Mouse (Mus musculus): Measurements from ENCODE around the gene Itm2b. TPM values are rescaled to one million over a fixed set of nuclear protein-coding genes. Genes with fewer than 3 reads are reported as not detected.
A peak's percentile ranks its signal among the peaks of the same experiment; 100 is the strongest.

Gene Itm2b
- polyA plus RNA-seq, 1 experiment from 2014 or later = 754 TPM

GRCm38 (mm10) chr14:73369634-73370033, 15.5 kb downstream of the Itm2b start:
- no peak for DNase-seq (ENCODE audit: low spot score)
- H3K4me2 ChIP-seq (ENCODE audit: low read length) = no peak overlapping the region
- H3K36me3 ChIP-seq (ENCODE audit: control insufficient read depth, insufficient read depth, low read length) = peaks cover 54% of the 10 kb centered on the region
- no peak for ATAC-seq
- H3K27ac ChIP-seq (ENCODE audit: low read depth, low read length) = no peak overlapping the region
- no peak overlapping the region for H3K4me3 ChIP-seq (ENCODE audit: low read depth, low read length)
- WGBS = 91% methylated on average over 4 of the region's 4 CpGs
- no peaks in the 10 kb centered on the region for H3K9me3 ChIP-seq (replicated peaks; ENCODE audit: control insufficient read depth, low read length)
- no peak overlapping the region for H3K9ac ChIP-seq (ENCODE audit: low read length)
- no peaks in the 10 kb centered on the region for H3K27me3 ChIP-seq (replicated peaks; ENCODE audit: control insufficient read depth, insufficient read depth, low read length)
- H3K4me1 ChIP-seq (ENCODE audit: control insufficient read depth, insufficient read depth, low read length) = no peaks in the 10 kb centered on the region

GRCm38 (mm10) chr14:73368966-73369365, 16.1 kb downstream of the Itm2b start:
- no peak for DNase-seq (ENCODE audit: low spot score)
- Histone ChIP-seq H3K4me3 (ENCODE audit: low read depth, low read length) (no peak overlapping the region), H3K36me3 (ENCODE audit: control insufficient read depth, insufficient read depth, low read length) (peaks cover 61% of the 10 kb centered on the region), H3K4me1 (ENCODE audit: control insufficient read depth, insufficient read depth, low read length) (no peaks in the 10 kb centered on the region), H3K27ac (ENCODE audit: low read depth, low read length) (no peak overlapping the region), H3K27me3 (replicated peaks; ENCODE audit: control insufficient read depth, insufficient read depth, low read length) (no peaks in the 10 kb centered on the region), H3K9ac (ENCODE audit: low read length) (no peak overlapping the region), H3K9me3 (replicated peaks; ENCODE audit: control insufficient read depth, low read length) (no peaks in the 10 kb centered on the region), H3K4me2 (ENCODE audit: low read length) (no peak overlapping the region)
- WGBS = 91% methylated on average over 13 of the region's 13 CpGs
- no peak for ATAC-seq

- Histone ChIP-seq H3K9me3 (replicated peaks; ENCODE audit: control insufficient read depth, low read length) (no peaks in the 10 kb centered on the region), H3K4me3 (ENCODE audit: low read depth, low read length) (no peak overlapping the region), H3K4me1 (ENCODE audit: control insufficient read depth, insufficient read depth, low read length) (no peaks in the 10 kb centered on the region), H3K27ac (ENCODE audit: low read depth, low read length) (no peak overlapping the region), H3K4me2 (ENCODE audit: low read length) (no peak overlapping the region), H3K9ac (ENCODE audit: low read length) (no peak overlapping the region), H3K27me3 (replicated peaks; ENCODE audit: control insufficient read depth, insufficient read depth, low read length) (no peaks in the 10 kb centered on the region), H3K36me3 (ENCODE audit: control insufficient read depth, insufficient read depth, low read length) (peaks cover 62% of the 10 kb centered on the region)
- no peak for ATAC-seq
- 97% methylated on average over 13 of the region's 13 CpGs for WGBS
- DNase-seq (ENCODE audit: low spot score) = no peak
Observed at GRCm38 (mm10) chr14:73368221-73368620, 16.9 kb downstream of the Itm2b start.

GRCm38 (mm10) chr14:73366278-73366677, 18.8 kb downstream of the Itm2b start:
- H3K27ac ChIP-seq (ENCODE audit: low read depth, low read length) = no peak overlapping the region
- no peak overlapping the region for H3K4me2 ChIP-seq (ENCODE audit: low read length)
- 61% methylated on average over 11 of the region's 11 CpGs for WGBS
- H3K9ac ChIP-seq (ENCODE audit: low read length) = no peak overlapping the region
- peak; percentile 35 for DNase-seq (ENCODE audit: low spot score)
- ATAC-seq = peak; percentile 20; the same call in 1 of the 2 replicates
- peaks cover 79% of the 10 kb centered on the region for H3K36me3 ChIP-seq (ENCODE audit: control insufficient read depth, insufficient read depth, low read length)
- no peaks in the 10 kb centered on the region for H3K9me3 ChIP-seq (replicated peaks; ENCODE audit: control insufficient read depth, low read length)
- no peaks in the 10 kb centered on the region for H3K4me1 ChIP-seq (ENCODE audit: control insufficient read depth, insufficient read depth, low read length)
- no peak overlapping the region for H3K4me3 ChIP-seq (ENCODE audit: low read depth, low read length)
- H3K27me3 ChIP-seq (replicated peaks; ENCODE audit: control insufficient read depth, insufficient read depth, low read length) = no peaks in the 10 kb centered on the region

GRCm38 (mm10) chr14:73363782-73364181, 21.3 kb downstream of the Itm2b start:
- Histone ChIP-seq H3K9me3 (replicated peaks; ENCODE audit: control insufficient read depth, low read length) (no peaks in the 10 kb centered on the region), H3K4me1 (ENCODE audit: control insufficient read depth, insufficient read depth, low read length) (no peaks in the 10 kb centered on the region), H3K9ac (ENCODE audit: low read length) (no peak overlapping the region), H3K27me3 (replicated peaks; ENCODE audit: control insufficient read depth, insufficient read depth, low read length) (no peaks in the 10 kb centered on the region), H3K36me3 (ENCODE audit: control insufficient read depth, insufficient read depth, low read length) (peaks cover 94% of the 10 kb centered on the region), H3K27ac (ENCODE audit: low read depth, low read length) (no peak overlapping the region), H3K4me3 (ENCODE audit: low read depth, low read length) (no peak overlapping the region), H3K4me2 (ENCODE audit: low read length) (no peak overlapping the region)
- no peak for DNase-seq (ENCODE audit: low spot score)
- 96% methylated on average over 11 of the region's 11 CpGs for WGBS
- ATAC-seq = no peak

- H3K9me3 ChIP-seq (replicated peaks; ENCODE audit: control insufficient read depth, low read length) = no peaks in the 10 kb centered on the region
- no peaks in the 10 kb centered on the region for H3K27me3 ChIP-seq (replicated peaks; ENCODE audit: control insufficient read depth, insufficient read depth, low read length)
- H3K9ac ChIP-seq (ENCODE audit: low read length) = no peak overlapping the region
- no peak for DNase-seq (ENCODE audit: low spot score)
- H3K27ac ChIP-seq (ENCODE audit: low read depth, low read length) = no peak overlapping the region
- peaks cover 32% of the 10 kb centered on the region for H3K36me3 ChIP-seq (ENCODE audit: control insufficient read depth, insufficient read depth, low read length)
- WGBS = 93% methylated on average over 8 of the region's 8 CpGs
- H3K4me2 ChIP-seq (ENCODE audit: low read length) = no peak overlapping the region
- no peak for ATAC-seq
- H3K4me1 ChIP-seq (ENCODE audit: control insufficient read depth, insufficient read depth, low read length) = no peaks in the 10 kb centered on the region
- no peak overlapping the region for H3K4me3 ChIP-seq (ENCODE audit: low read depth, low read length)
Observed at GRCm38 (mm10) chr14:73354700-73355099, 30.4 kb downstream of the Itm2b start.

DNA sequence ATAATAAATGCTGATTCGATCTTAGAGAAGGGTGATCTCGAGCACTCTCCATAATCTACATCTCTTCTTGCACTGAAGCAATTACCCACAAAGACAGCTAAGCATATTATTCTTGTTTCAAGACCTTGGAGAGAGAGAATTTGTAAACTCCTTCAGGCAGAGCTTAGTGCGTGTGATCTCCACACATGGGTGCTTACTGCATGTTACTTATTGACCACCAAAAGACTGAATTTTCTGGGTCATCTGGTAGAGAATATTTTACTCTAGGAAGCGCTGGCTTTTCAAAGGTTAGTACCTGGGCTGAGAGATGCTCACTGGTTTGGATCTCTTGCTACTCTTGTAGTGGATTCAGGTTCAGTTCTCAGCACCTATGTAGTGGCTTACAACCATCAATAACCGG, 34.0 kb downstream of the Itm2b start:
- no peak overlapping the region for H3K9ac ChIP-seq (ENCODE audit: low read length)
- no peak for DNase-seq (ENCODE audit: low spot score)
- peaks cover 7% of the 10 kb centered on the region; the same call in 1 of the 2 replicates for H3K36me3 ChIP-seq (ENCODE audit: control insufficient read depth, insufficient read depth, low read length)
- no peak overlapping the region for H3K27ac ChIP-seq (ENCODE audit: low read depth, low read length)
- WGBS = 95% methylated on average over 5 of the region's 5 CpGs
- no peak for ATAC-seq
- H3K4me3 ChIP-seq (ENCODE audit: low read depth, low read length) = no peak overlapping the region
- no peak overlapping the region for H3K4me2 ChIP-seq (ENCODE audit: low read length)
- no peaks in the 10 kb centered on the region for H3K4me1 ChIP-seq (ENCODE audit: control insufficient read depth, insufficient read depth, low read length)
- H3K27me3 ChIP-seq (replicated peaks; ENCODE audit: control insufficient read depth, insufficient read depth, low read length) = no peaks in the 10 kb centered on the region
- H3K9me3 ChIP-seq (replicated peaks; ENCODE audit: control insufficient read depth, low read length) = no peaks in the 10 kb centered on the region

DNA sequence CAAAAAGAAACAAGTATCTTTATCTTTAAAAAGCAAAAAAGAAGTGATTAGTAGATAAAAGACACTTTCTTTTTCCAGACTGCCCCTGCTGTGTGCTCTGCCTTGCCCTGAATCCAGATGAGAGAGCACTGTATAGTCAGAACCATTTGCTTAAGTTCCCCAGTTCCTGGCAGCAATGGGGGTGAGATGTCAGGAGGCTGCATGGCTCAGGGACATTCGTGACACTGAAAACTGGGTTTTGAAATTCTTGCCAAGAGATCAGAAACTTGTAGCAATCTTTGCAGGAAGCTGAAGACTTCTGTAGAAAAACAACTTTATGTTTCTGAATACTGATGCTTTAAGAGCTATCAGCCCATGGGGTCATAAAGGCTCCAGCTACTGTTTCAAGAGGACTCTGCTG, 35.1 kb downstream of the Itm2b start:
- H3K36me3 ChIP-seq (ENCODE audit: control insufficient read depth, insufficient read depth, low read length) = peaks cover 5% of the 10 kb centered on the region; the same call in 1 of the 2 replicates
- no peak overlapping the region for H3K9ac ChIP-seq (ENCODE audit: low read length)
- no peak overlapping the region for H3K4me2 ChIP-seq (ENCODE audit: low read length)
- no peaks in the 10 kb centered on the region for H3K9me3 ChIP-seq (replicated peaks; ENCODE audit: control insufficient read depth, low read length)
- no peak overlapping the region for H3K27ac ChIP-seq (ENCODE audit: low read depth, low read length)
- WGBS = 32% methylated on average over 1 of the region's 1 CpGs
- DNase-seq (ENCODE audit: low spot score) = no peak
- no peak for ATAC-seq
- H3K4me3 ChIP-seq (ENCODE audit: low read depth, low read length) = no peak overlapping the region
- H3K27me3 ChIP-seq (replicated peaks; ENCODE audit: control insufficient read depth, insufficient read depth, low read length) = no peaks in the 10 kb centered on the region
- no peaks in the 10 kb centered on the region for H3K4me1 ChIP-seq (ENCODE audit: control insufficient read depth, insufficient read depth, low read length)

DNA sequence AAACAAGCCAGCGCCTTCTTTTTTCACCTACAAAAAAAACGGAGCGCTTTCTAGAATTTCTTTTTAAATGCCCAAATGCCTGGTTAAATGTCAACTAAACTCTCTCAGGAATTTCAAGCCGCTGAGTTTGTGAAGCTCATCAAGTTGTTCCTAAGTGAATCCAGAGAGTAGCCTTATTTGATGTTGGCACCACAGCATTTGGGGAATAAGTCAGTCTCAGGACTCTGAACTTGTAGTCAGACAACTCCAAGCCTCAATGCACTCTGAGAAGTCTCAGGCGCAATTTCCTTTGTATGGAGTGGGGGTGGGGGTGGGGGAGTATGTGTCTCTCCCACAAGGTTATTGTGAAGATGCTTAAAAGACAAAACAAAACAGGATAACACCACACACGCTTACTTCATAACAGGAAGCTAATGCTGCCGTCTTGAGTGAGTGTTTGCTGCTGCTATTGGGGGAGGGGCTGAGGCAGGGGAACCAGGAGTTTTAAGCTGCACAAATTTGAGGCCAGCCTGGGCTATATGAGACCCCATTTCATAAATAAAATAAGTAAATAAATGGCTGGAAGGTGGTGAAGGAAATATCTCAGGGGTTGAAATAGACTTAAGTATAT, 35.9 kb downstream of the Itm2b start:
- Histone ChIP-seq H3K4me3 (ENCODE audit: low read depth, low read length) (no peak overlapping the region), H3K9me3 (replicated peaks; ENCODE audit: control insufficient read depth, low read length) (no peaks in the 10 kb centered on the region), H3K36me3 (ENCODE audit: control insufficient read depth, insufficient read depth, low read length) (peaks cover 5% of the 10 kb centered on the region; the same call in 1 of the 2 replicates), H3K27me3 (replicated peaks; ENCODE audit: control insufficient read depth, insufficient read depth, low read length) (no peaks in the 10 kb centered on the region), H3K4me2 (ENCODE audit: low read length) (no peak overlapping the region), H3K4me1 (ENCODE audit: control insufficient read depth, insufficient read depth, low read length) (no peaks in the 10 kb centered on the region), H3K9ac (ENCODE audit: low read length) (no peak overlapping the region), H3K27ac (ENCODE audit: low read depth, low read length) (no peak overlapping the region)
- 63% methylated on average over 7 of the region's 7 CpGs for WGBS
- no peak for DNase-seq (ENCODE audit: low spot score)
- no peak for ATAC-seq

Data from forebrain, embryonic 14.5 days (tissue).